Comparison of ENCODE assay signal across 10 mouse cellular contexts in genomic region chr2:83759667-83760066, GRCm38 (mm10). TPM values are rescaled to one million over a fixed set of nuclear protein-coding genes. Genes with fewer than 3 reads are reported as not detected.
A peak's percentile ranks its signal among the peaks of the same experiment; 100 is the strongest.
DNase-seq lines count a peak whose midpoint lies in the region; ATAC-seq lines count a peak whose summit lies in the region.
"Had no signal": no experiment of that assay in that cellular context is flagged by ENCODE, and none has a peak within 500 bp of the region (broad histone marks: within the 10 kb centered on the region; RNA-seq: fewer than 3 reads in every experiment).

No protein-coding gene starts in this region.

- DNase-seq in brain, adult 2 months (ENCODE audit: low read depth, low spot score): peak; percentile 39
- DNase-seq in forebrain, embryonic 10.5 days (ENCODE audit: extremely low spot score, low spot score): no peak
- DNase-seq in layer of hippocampus, adult 11-12 months (ENCODE audit: low spot score): no peak
- DNase-seq in testis, postnatal 10 days (ENCODE audit: low spot score): no peak
- DNase-seq in urinary bladder, postnatal 36 days (ENCODE audit: low spot score in 2 of 2): no peak

- peak; percentile 81 for ATAC-seq in hindbrain, embryonic 12.5 days (ENCODE audit: low FRiP score)
- peak; percentile 78 for ATAC-seq in midbrain, embryonic 12.5 days (ENCODE audit: low FRiP score, low read depth)
- no peak for ATAC-seq in megakaryocyte, adult 5-6 weeks (ENCODE audit: poor library complexity, severe bottlenecking)

- no peak overlapping the region for H3K9ac ChIP-seq in hindbrain, embryonic 12.5 days
- no peak overlapping the region for H3K9ac ChIP-seq in midbrain, embryonic 12.5 days (replicated peaks)
- H3K9ac ChIP-seq: embryonic facial prominence, embryonic 15.5 days; limb, embryonic 15.5 days had no signal

- H3K4me3 ChIP-seq in forebrain, embryonic 10.5 days: no peak overlapping the region
- no peak overlapping the region for H3K4me3 ChIP-seq in hindbrain, embryonic 12.5 days
- H3K4me3 ChIP-seq in midbrain, embryonic 12.5 days: no peak overlapping the region
- H3K4me3 ChIP-seq: embryonic facial prominence, embryonic 15.5 days; limb, embryonic 15.5 days had no signal

- H3K27ac ChIP-seq in forebrain, embryonic 10.5 days: peak overlapping the region; percentile 68; the same call in 1 of the 2 replicates
- peak overlapping the region; percentile 72 for H3K27ac ChIP-seq in hindbrain, embryonic 12.5 days
- peak overlapping the region; percentile 61; the same call in 1 of the 2 replicates for H3K27ac ChIP-seq in midbrain, embryonic 12.5 days (replicated peaks)
- H3K27ac ChIP-seq: embryonic facial prominence, embryonic 15.5 days; limb, embryonic 15.5 days had no signal

- 67% methylated on average over 5 of the region's 5 CpGs for WGBS in forebrain, embryonic 10.5 days
- WGBS in hindbrain, embryonic 12.5 days: 44% methylated on average over 5 of the region's 5 CpGs
- 55% methylated on average over 5 of the region's 5 CpGs for WGBS in midbrain, embryonic 12.5 days

- no peaks in the 10 kb centered on the region for H3K27me3 ChIP-seq in forebrain, embryonic 10.5 days (ENCODE audit: poor library complexity, severe bottlenecking)
- H3K27me3 ChIP-seq in hindbrain, embryonic 12.5 days: no peaks in the 10 kb centered on the region
- no peaks in the 10 kb centered on the region for H3K27me3 ChIP-seq in midbrain, embryonic 12.5 days
- H3K27me3 ChIP-seq: embryonic facial prominence, embryonic 15.5 days; limb, embryonic 15.5 days had no signal

- peaks cover 22% of the 10 kb centered on the region for H3K36me3 ChIP-seq in forebrain, embryonic 10.5 days (replicated peaks)
- no peaks in the 10 kb centered on the region for H3K36me3 ChIP-seq in hindbrain, embryonic 12.5 days
- H3K36me3 ChIP-seq in midbrain, embryonic 12.5 days: no peaks in the 10 kb centered on the region; the same call in 1 of the 2 replicates

- peaks cover 16% of the 10 kb centered on the region for H3K4me1 ChIP-seq in forebrain, embryonic 10.5 days
- peaks cover 11% of the 10 kb centered on the region for H3K4me1 ChIP-seq in hindbrain, embryonic 12.5 days
- H3K4me1 ChIP-seq in midbrain, embryonic 12.5 days: peaks cover 13% of the 10 kb centered on the region

- peak overlapping the region; percentile 44 for H3K4me2 ChIP-seq in hindbrain, embryonic 12.5 days (replicated peaks)
- no peak overlapping the region; the same call in 1 of the 2 replicates for H3K4me2 ChIP-seq in midbrain, embryonic 12.5 days (replicated peaks)
- H3K4me2 ChIP-seq: embryonic facial prominence, embryonic 15.5 days; limb, embryonic 15.5 days had no signal

- no peaks in the 10 kb centered on the region for H3K9me3 ChIP-seq in forebrain, embryonic 10.5 days
- H3K9me3 ChIP-seq in hindbrain, embryonic 12.5 days (replicated peaks): no peaks in the 10 kb centered on the region
- H3K9me3 ChIP-seq in midbrain, embryonic 12.5 days: no peaks in the 10 kb centered on the region
- H3K9me3 ChIP-seq: embryonic facial prominence, embryonic 15.5 days; limb, embryonic 15.5 days had no signal

RNA-seq across cellular contexts. Expression of gene Itgav, which starts 35.5 kb away (rescaled TPM):
- polyA plus RNA-seq in forebrain, embryonic 10.5 days (2016; fragmentation: Nextera tagmentation; extraction: Ambion mirVana): 35.5 and 35.6 TPM in 2 replicates
- polyA plus RNA-seq in hindbrain, embryonic 12.5 days (2016; fragmentation: Nextera tagmentation; extraction: Ambion mirVana): 55.4 and 59.7 TPM in 2 replicates
- 36.1 and 42.2 TPM in 2 replicates for polyA plus RNA-seq in midbrain, embryonic 12.5 days (2016; fragmentation: Nextera tagmentation; extraction: Ambion mirVana)
- total RNA-seq in megakaryocyte, adult 5-6 weeks (2015): 36.2 and 37.9 TPM in 2 replicates
- 23.8 and 51.5 TPM in 2 replicates for total RNA-seq in megakaryocyte, adult 5-6 weeks (2017)

RNA-seq across cellular contexts. Expression of gene Fam171b, which starts 52.8 kb away (rescaled TPM):
- 34.4 and 37.5 TPM in 2 replicates for polyA plus RNA-seq in forebrain, embryonic 10.5 days (2016; fragmentation: Nextera tagmentation; extraction: Ambion mirVana)
- 53.2 and 55.9 TPM in 2 replicates for polyA plus RNA-seq in hindbrain, embryonic 12.5 days (2016; fragmentation: Nextera tagmentation; extraction: Ambion mirVana)
- polyA plus RNA-seq in midbrain, embryonic 12.5 days (2016; fragmentation: Nextera tagmentation; extraction: Ambion mirVana): 62.9 and 66.2 TPM in 2 replicates
- 0.11 and 0.14 TPM in 2 replicates for total RNA-seq in megakaryocyte, adult 5-6 weeks (2015)
- not detected in 2 replicates for total RNA-seq in megakaryocyte, adult 5-6 weeks (2017)
